Mouse (Mus musculus) hindbrain, embryonic 16.5 days (tissue): ENCODE measurements around the gene Stag2. TPM values are rescaled to one million over a fixed set of nuclear protein-coding genes. Genes with fewer than 3 reads are reported as not detected.

Experiments
- ATAC-seq: fragments of 200-750 bp; cut with Nextera tagmentation; 2 replicates; pipeline ENCODE4 v1.8.0; 2017; ENCODE audit warnings: moderate TSS enrichment, moderate library complexity
- H3K27ac ChIP-seq: fragments of 300-500 bp; sonication (generic); 2 replicates; pipeline ENCODE4 v1.5.1; 2014; ENCODE audit warnings: low read depth, mild to moderate bottlenecking, control low read depth, low read length, moderate library complexity
- H3K27me3 ChIP-seq: fragments of 300-500 bp; sonication (generic); replicated peaks from 2 replicates; pipeline ENCODE4 v1.6.1; 2014; ENCODE audit warnings: low read length; ENCODE audit not compliant: control insufficient read depth, insufficient read depth
- H3K36me3 ChIP-seq: fragments of 300-500 bp; sonication (generic); 2 replicates; pipeline ENCODE4 v1.6.1; 2014; ENCODE audit warnings: mild to moderate bottlenecking, low read length, moderate library complexity, mixed read lengths; ENCODE audit not compliant: control insufficient read depth, insufficient read depth
- H3K4me1 ChIP-seq: fragments of 300-500 bp; sonication (generic); 2 replicates; pipeline ENCODE4 v1.6.1; 2014; ENCODE audit warnings: low read depth, low read length; ENCODE audit not compliant: control insufficient read depth, insufficient read depth
- H3K4me2 ChIP-seq: fragments of 300-500 bp; sonication (generic); 2 replicates; pipeline ENCODE4 v1.6.1; 2014; ENCODE audit warnings: mild to moderate bottlenecking, low read length, control low read depth, moderate library complexity
- H3K4me3 ChIP-seq: fragments of 300-500 bp; sonication (generic); 2 replicates; pipeline ENCODE4 v1.5.1; 2014; ENCODE audit warnings: mild to moderate bottlenecking, low read length, control low read depth, moderate library complexity
- H3K9ac ChIP-seq: fragments of 300-500 bp; sonication (generic); 2 replicates; pipeline ENCODE4 v1.6.1; 2014; ENCODE audit warnings: low read depth, mild to moderate bottlenecking, control low read depth, low read length, moderate library complexity
- H3K9me3 ChIP-seq: fragments of 300-500 bp; sonication (generic); 2 replicates; pipeline ENCODE4 v1.6.1; 2014; ENCODE audit warnings: mild to moderate bottlenecking, low read length, moderate library complexity; ENCODE audit not compliant: control insufficient read depth
- WGBS: fragments of 180-500 bp; shearing (Covaris S2); extraction: QIAGEN DNeasy Blood & Tissue Kit; methylation state at CpG from one replicate; pipeline ENCODE4 v1.1.7; 2014; 5-methylcytosine and 5-hydroxymethylcytosine counted together
- polyA plus RNA-seq: library from polyadenylated mRNA; unstranded; fragments of >200 nt; fragmentation: Nextera tagmentation; extraction: Ambion mirVana; gene quantifications from 2 replicates; pipeline ENCODE4 v1.2.1, GENCODE M21; 2015

The Stag2 gene
- polyA plus RNA-seq, 1 experiment from 2014 or later: 17.2 TPM

- WGBS: 21% methylated on average over 42 of the region's 71 CpGs
- ATAC-seq: peak; percentile 60
- Histone ChIP-seq H3K4me2 (peak overlapping the region; percentile 48), H3K27ac (peak overlapping the region; percentile 92), H3K4me3 (peak overlapping the region; percentile 59), H3K4me1 (no peaks in the 10 kb centered on the region; the same call in 1 of the 2 replicates), H3K36me3 (no peaks in the 10 kb centered on the region), H3K27me3 (no peaks in the 10 kb centered on the region), H3K9ac (peak overlapping the region; percentile 84), H3K9me3 (no peaks in the 10 kb centered on the region; the same call in 1 of the 2 replicates)
Observed at GRCm38 (mm10) chrX:42149557-42150345, 634 bp downstream of the Stag2 start.

- 23% methylated on average over 20 of the region's 40 CpGs for WGBS
Observed at GRCm38 (mm10) chrX:42150346-42151023, 1.4 kb downstream of the Stag2 start.

GRCm38 (mm10) chrX:42151024-42151754, 2.1 kb downstream of the Stag2 start:
- ATAC-seq: no peak
- Histone ChIP-seq H3K36me3 (no peaks in the 10 kb centered on the region), H3K27ac (peak overlapping the region; percentile 87), H3K4me3 (peak overlapping the region; percentile 59), H3K27me3 (no peaks in the 10 kb centered on the region), H3K9ac (peak overlapping the region; percentile 57), H3K4me2 (peak overlapping the region; percentile 54), H3K9me3 (no peaks in the 10 kb centered on the region; the same call in 1 of the 2 replicates), H3K4me1 (no peaks in the 10 kb centered on the region; the same call in 1 of the 2 replicates)
- WGBS: 19% methylated on average over 22 of the region's 25 CpGs

More at GRCm38 (mm10) chrX:42150346-42151023, 1.4 kb downstream of the Stag2 start:
- Histone ChIP-seq H3K4me2 (peak overlapping the region; percentile 54), H3K36me3 (no peaks in the 10 kb centered on the region), H3K4me1 (no peaks in the 10 kb centered on the region; the same call in 1 of the 2 replicates), H3K4me3 (peak overlapping the region; percentile 59), H3K27ac (peak overlapping the region; percentile 92), H3K9ac (peak overlapping the region; percentile 84), H3K27me3 (no peaks in the 10 kb centered on the region), H3K9me3 (no peaks in the 10 kb centered on the region; the same call in 1 of the 2 replicates)
- peak; percentile 85 for ATAC-seq

- no peaks in the 10 kb centered on the region; the same call in 1 of the 2 replicates for H3K9me3 ChIP-seq
- ATAC-seq: peak; percentile 62
- H3K4me1 ChIP-seq: no peaks in the 10 kb centered on the region; the same call in 1 of the 2 replicates
- peak overlapping the region; percentile 57 for H3K9ac ChIP-seq
- H3K4me2 ChIP-seq: peak overlapping the region; percentile 54
- no peaks in the 10 kb centered on the region for H3K36me3 ChIP-seq
- peak overlapping the region; percentile 59 for H3K4me3 ChIP-seq
- no peaks in the 10 kb centered on the region for H3K27me3 ChIP-seq
- WGBS: 17% methylated on average over 16 of the region's 17 CpGs
- peak overlapping the region; percentile 71 for H3K27ac ChIP-seq
Observed at GRCm38 (mm10) chrX:42151903-42152369, 2.8 kb downstream of the Stag2 start.

GRCm38 (mm10) chrX:42153056-42153455, 3.9 kb downstream of the Stag2 start:
- H3K27me3 ChIP-seq: no peaks in the 10 kb centered on the region
- H3K27ac ChIP-seq: no peak overlapping the region
- ATAC-seq: no peak
- peak overlapping the region; percentile 54 for H3K4me2 ChIP-seq
- no peaks in the 10 kb centered on the region; the same call in 1 of the 2 replicates for H3K9me3 ChIP-seq
- H3K36me3 ChIP-seq: no peaks in the 10 kb centered on the region
- H3K9ac ChIP-seq: no peak overlapping the region
- 26% methylated on average over 4 of the region's 4 CpGs for WGBS
- H3K4me1 ChIP-seq: no peaks in the 10 kb centered on the region; the same call in 1 of the 2 replicates
- H3K4me3 ChIP-seq: peak overlapping the region; percentile 26; the same call in 1 of the 2 replicates

DNA sequence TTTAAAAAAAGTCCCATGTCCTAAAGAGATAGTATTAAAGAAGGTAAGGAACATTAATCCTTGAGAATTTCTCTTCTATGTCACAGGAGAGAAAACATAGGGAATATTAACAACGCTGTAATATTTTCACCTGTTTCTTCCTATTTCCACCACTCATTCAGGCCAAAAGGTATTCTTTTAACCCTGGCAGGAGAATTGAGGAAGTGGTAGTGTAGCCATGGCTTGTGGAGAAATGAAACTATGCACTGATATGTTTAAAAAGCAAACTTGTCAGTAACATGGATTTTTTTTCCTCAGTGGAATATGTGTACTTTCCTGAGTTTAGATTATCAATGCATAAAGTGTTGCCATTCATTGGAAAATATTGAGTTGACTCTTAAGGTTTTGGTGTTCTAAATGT, 16.3 kb downstream of the Stag2 start:
- no peak for ATAC-seq
- H3K4me1 ChIP-seq: no peaks in the 10 kb centered on the region
- 94% methylated on average over 1 of the region's 1 CpGs for WGBS

GRCm38 (mm10) chrX:42170811-42171210, 21.7 kb downstream of the Stag2 start:
- Histone ChIP-seq H3K9me3 (no peaks in the 10 kb centered on the region), H3K9ac (no peak overlapping the region), H3K27me3 (no peaks in the 10 kb centered on the region), H3K36me3 (no peaks in the 10 kb centered on the region), H3K4me2 (no peak overlapping the region), H3K4me3 (no peak overlapping the region), H3K4me1 (no peaks in the 10 kb centered on the region), H3K27ac (no peak overlapping the region)
- no peak for ATAC-seq
- 92% methylated on average over 5 of the region's 5 CpGs for WGBS

More for the DNA sequence above, 16.3 kb downstream of the Stag2 start:
- no peak overlapping the region for H3K27ac ChIP-seq
- no peak overlapping the region for H3K9ac ChIP-seq
- no peaks in the 10 kb centered on the region for H3K27me3 ChIP-seq
- no peaks in the 10 kb centered on the region for H3K36me3 ChIP-seq
- H3K9me3 ChIP-seq: no peaks in the 10 kb centered on the region
- no peak overlapping the region for H3K4me2 ChIP-seq
- no peak overlapping the region for H3K4me3 ChIP-seq

DNA sequence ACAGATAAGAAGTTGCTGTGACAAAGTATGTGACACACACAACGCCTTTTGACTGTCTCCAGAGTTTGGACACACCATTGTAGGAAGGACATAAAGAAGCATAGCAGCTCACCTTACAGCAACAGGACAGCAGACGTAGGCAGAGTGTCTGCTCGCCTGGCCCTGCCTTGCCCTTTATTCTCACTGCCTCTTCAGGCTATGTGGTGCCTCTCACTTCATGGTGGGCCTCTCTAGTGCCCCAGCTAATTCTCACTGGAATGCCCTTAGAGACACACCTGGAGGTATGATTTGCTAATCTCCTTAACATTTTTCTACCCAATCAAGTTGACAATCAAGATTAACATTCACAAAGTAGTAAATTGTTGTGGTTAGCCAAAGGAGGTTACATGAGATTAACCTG, 38.5 kb downstream of the Stag2 start:
- H3K4me2 ChIP-seq: no peak overlapping the region
- WGBS: 75% methylated on average over 3 of the region's 3 CpGs
- no peaks in the 10 kb centered on the region for H3K4me1 ChIP-seq
- no peak for ATAC-seq
- no peaks in the 10 kb centered on the region for H3K36me3 ChIP-seq
- no peaks in the 10 kb centered on the region for H3K9me3 ChIP-seq
- H3K9ac ChIP-seq: no peak overlapping the region
- no peak overlapping the region for H3K27ac ChIP-seq
- no peak overlapping the region for H3K4me3 ChIP-seq
- H3K27me3 ChIP-seq: no peaks in the 10 kb centered on the region
